Mouse (Mus musculus) gastrocnemius, postnatal 14 days (tissue): ENCODE data around the gene Htra1. TPM values are rescaled to one million over a fixed set of nuclear protein-coding genes. Genes with fewer than 3 reads are reported as not detected.

Source experiments
- DNase-seq: peaks from one replicate; pipeline ENCODE4 v3.0.0; 2021; ENCODE audit warnings: mixed read lengths
- intact Hi-C: fragments of 180-260 bp; cut with DNase I; formaldehyde crosslinking; loops from one replicate; pipeline ENCODE4 v1.15.1; 2025; ENCODE audit warnings: low total_unique reads
- long read RNA-seq, 2 experiments: library from polyadenylated mRNA; stranded (forward); transcript quantifications; one replicate each; pipeline ENCODE4 v2.0.0; 2021
- total RNA-seq, 2 experiments: library from RNA; stranded (reverse); gene quantifications; 2 replicates each; pipeline ENCODE4 v1.2.3; 2021

The Htra1 gene
- total RNA-seq = 10 to 100 TPM; 65.3 to 77.2 TPM
- long read RNA-seq, experiment 1, transcript Htra1-201 (9 exons, 2,041 nt) = major isoform, 149 of 156 reads
- long read RNA-seq, experiment 1, partial matches to known transcripts = 2 of 156 reads
- long read RNA-seq, experiment 1, other reads (novel, unspliced or antisense) = 5 of 156 reads
- long read RNA-seq, experiment 2, transcript Htra1-201 (9 exons, 2,041 nt) = major isoform, 144 of 148 reads
- long read RNA-seq, experiment 2, partial matches to known transcripts = 3 of 148 reads
- long read RNA-seq, experiment 2, other reads (novel, unspliced or antisense) = 1 of 148 reads

DNA sequence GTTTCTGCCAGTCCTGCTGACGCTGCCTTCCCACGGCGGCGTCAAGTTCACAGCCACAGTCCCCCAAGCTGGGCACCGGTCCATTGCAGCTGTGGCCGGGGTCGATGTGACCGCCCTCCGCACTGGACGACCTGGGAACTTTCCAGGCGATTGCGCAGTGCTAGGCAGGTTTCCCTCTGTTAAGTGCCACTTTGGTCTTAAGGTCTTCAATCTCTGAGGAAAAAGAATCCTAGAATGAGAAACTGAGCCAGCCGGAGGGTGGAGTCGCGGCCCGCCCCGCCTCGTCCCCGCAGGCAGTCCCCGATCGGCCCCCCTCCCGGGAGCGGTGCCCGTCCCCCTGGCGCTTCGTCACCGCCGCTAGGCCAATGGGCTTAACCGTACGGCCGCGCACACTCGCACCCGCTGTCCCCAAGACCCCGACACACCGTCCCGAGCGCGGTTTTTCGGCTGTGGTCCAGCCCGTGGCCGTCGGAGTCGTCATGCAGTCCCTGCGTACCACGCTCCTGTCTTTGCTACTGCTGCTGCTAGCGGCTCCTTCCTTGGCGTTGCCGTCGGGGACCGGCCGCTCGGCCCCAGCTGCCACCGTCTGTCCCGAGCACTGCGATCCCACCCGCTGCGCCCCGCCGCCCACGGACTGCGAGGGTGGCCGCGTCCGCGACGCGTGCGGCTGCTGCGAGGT is at the start of gene Htra1:
Gene Htra1 (plus strand): TSS at position 319 of the 679 bp plus-strand sequence.
- intact Hi-C loops = loop anchor here (5.0 kb wide), 1 partner anchor 36 kb away; no protein-coding TSS in a partner anchor
- peak; percentile 88 for DNase-seq

DNA sequence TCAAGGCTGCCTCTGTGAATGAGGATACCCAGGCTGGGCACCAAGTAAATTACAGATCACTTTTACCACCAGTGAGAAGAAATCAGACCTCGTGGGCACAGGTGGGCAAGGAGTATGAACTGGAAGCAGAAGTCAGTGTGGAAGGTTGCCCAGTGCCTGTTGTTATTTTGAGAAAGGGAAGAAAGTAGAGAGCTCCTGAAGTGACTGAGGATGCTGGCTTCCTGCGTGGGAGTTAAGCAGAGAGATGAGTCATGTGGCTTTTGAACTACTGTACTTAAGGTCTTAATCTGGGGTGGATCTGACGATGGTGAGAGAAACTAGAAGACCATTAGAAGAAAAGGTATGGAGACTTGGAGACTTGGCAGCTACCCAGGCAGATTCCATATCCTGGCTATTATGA is 49.7 kb upstream of the Htra1 start:
- DNase-seq = no peak
- intact Hi-C loops = no loop called here

DNA sequence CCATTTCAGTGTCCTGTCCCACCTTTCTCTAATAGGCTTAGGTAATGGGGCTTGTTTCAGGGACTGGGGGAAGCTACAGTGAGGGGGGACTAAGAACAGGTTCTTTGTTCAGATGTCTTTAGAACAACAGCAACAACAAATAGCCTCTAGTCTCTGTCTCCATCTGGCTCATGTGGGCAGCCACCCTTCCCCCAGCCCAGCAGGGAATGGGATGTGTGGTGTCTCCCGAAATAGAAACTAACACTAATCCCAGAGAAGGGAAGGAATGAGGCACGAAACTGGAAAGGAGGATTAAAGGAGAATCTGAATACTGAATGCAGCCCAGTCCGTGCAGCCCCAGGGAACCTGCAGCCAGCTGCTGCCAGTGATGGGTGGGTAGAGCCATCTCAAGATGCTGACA is 48.0 kb upstream of the Htra1 start:
- DNase-seq = no peak
- intact Hi-C loops = no loop called here

- intact Hi-C loops = no loop called here
- no peak for DNase-seq
These were observed 45.0 kb upstream of the Htra1 start for GRCm38 (mm10) chr7:130890871-130891270.

DNA sequence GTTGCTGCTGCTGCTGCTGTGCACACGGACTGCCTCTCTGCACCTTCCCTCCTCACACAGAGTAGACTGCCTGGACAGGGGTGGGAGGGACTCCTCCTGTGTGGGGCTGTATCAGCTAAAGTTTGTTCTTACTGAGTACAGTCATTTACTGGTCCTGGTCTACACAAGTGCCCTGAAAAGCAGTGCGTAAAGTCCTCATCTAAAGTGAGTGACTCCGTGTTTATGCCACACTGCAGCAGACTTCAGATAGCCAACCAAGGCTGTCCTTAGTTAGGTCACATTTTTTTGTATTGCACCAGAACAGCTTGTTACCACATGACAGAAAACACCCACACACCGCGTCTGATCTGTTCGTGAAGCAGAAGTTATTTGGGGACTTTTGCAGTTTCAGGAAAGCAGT is 42.9 kb upstream of the Htra1 start:
- intact Hi-C loops = no loop called here
- no peak for DNase-seq

GRCm38 (mm10) chr7:130894931-130895617 is 40.8 kb upstream of the Htra1 start:
- no peak for DNase-seq
- intact Hi-C loops = no loop called here

DNA sequence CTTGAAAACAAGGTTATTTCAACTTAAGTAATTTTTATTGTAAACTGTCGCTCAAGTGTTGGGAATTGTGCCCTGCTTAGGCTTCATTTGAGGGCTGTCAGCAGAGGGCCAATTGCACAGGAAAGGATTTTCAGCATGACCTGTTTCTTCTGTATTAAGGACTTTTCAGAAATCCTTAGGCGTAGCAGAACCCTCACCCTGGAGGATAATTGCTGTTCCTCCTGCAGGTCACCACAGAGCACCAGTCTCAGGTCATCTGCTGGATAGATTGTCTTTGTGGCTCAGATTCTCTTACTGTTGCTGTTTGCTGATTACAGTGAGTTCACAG is 40.3 kb upstream of the Htra1 start:
- no peak for DNase-seq
- intact Hi-C loops = no loop called here

DNA sequence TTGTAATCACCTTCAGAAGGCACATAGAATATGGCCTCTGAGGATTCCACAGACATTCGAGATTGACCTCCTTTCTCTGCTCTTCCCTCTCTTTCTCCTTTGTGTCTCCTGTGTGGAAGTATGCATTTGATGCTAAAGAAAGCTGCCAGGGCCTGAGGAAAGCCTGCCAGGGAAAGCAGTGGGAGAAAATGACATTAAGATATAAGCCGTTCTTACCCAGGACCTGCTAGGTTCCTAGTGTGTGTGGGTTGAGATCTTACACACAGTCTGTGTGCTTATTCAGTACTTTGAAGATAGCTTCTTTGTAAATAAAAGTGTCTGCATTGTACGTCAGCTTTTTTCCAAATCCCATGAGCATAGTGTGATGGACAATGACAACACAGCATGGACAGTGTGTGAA is 39.8 kb upstream of the Htra1 start:
- intact Hi-C loops = no loop called here
- DNase-seq = no peak

DNA sequence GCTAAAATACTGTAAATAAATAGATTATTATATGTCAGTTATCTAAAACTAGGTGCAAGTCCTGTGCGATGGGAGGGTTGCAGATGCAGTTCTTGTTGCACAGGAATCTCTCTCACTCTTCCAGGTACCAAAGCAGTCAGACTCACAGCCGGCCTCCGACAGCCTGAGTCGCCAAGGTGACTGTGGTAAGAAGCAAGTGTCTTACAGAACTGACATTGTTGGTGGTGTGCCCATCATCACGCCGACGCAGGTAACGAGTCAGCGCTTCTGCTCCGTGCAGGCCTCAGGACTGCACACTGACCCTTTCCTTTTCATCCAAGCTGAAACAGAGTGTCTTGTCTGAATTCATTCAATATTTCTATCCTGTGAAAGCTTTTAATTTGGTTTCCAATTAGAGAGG is 38.7 kb upstream of the Htra1 start:
- intact Hi-C loops = no loop called here
- no peak for DNase-seq

DNA sequence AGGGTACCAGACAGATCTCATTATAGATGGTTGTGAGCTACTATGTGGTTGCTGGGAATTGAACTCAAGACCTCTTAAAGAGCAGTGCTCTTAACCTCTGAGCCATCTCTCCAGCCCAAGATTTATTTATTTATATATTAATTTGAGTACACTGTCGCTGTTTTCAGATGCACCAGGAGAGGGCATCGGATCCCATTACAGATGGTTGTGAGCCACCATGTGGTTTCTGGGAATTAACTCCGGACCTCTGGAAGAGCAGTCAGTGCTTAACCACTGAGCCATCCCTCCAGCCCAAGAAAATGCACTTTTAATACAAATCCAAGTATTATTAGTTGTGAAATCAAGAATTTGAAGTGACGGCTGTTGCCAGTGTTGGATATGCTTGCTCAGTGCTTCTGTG is 37.5 kb upstream of the Htra1 start:
- no peak for DNase-seq
- intact Hi-C loops = no loop called here

GRCm38 (mm10) chr7:130900233-130900848 is 35.6 kb upstream of the Htra1 start:
- no peak for DNase-seq

DNA sequence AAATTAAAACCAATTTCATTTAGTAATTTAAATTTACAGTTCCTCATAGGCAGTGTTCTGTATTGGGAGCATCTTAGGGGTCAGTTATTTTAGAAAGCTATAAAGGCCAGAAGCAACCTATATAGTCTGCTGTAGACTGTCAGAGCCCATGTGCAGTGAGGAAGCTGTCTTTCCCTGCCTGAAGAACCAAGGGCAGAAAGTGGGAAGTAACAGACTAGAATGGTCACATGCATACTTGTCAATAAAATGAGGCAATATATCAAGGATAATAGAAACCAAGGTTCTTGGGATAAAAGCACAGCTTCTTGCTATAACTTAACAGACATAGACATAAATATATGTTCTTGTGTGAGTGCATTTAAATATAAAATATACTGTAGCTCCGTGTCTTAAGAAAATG is 33.0 kb upstream of the Htra1 start:
- intact Hi-C loops = no loop called here
- DNase-seq = no peak

More at GRCm38 (mm10) chr7:130900233-130900848, 35.6 kb upstream of the Htra1 start:
- intact Hi-C loops = no loop called here

DNA sequence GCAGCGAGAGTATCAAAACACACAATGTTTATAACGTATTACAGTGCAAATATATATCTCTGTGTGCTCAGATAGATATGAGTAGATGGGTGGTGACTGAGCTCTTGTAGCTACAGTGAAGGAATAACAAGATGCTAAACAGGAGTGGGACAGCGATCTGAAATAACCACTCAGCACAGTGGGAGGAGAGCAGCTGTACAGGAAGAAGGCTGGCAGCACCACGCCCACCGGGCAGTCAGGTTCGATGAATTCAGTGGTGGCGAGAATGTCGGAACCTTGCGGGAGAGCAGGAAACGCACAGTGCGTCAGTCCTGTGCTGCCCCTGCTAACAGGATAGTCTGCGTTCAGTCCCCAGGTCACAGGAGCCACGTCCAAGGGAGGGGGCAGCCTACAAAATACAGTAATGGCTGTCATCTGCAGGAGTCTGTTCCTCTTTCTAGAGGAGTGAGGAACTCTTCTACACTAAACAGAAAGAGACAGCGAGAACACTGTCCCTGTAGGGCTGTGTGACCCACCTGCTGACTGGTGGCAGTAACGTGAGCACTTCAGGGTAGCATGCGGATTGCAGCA is 32.3 kb upstream of the Htra1 start:
- intact Hi-C loops = no loop called here
- DNase-seq = no peak

- DNase-seq = no peak
- intact Hi-C loops = no loop called here
These were observed 31.1 kb upstream of the Htra1 start for GRCm38 (mm10) chr7:130904571-130905365.

DNA sequence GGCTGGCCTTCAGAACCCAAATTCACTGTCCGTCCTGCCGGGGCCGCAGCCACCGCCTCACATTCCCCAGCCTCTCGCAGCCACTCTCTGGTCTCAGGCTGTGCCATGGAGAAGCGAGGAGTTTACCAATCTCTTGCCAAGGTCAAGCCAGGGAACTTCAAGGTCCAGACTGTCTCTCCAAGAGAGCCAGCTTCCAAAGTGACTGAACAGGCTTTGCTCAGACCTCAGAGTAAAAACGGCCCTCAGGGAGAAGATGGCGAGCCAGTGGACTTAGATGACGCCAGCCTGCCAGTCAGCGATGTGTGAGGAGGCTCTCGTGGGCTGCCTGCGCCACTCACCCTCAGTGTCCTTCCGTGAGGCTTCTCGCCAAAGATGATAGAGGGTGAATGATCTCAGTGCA is 25.1 kb upstream of the Htra1 start:
- intact Hi-C loops = no loop called here
- no peak for DNase-seq

- intact Hi-C loops = loop anchor here (5.0 kb wide), 1 partner anchor 88 kb away; no protein-coding TSS in a partner anchor
- DNase-seq = no peak
These were observed 21.1 kb upstream of the Htra1 start for GRCm38 (mm10) chr7:130914693-130915363.

GRCm38 (mm10) chr7:130918260-130918659 is 17.7 kb upstream of the Htra1 start:
- intact Hi-C loops = loop anchor here (5.0 kb wide), 1 partner anchor 91 kb away; no protein-coding TSS in a partner anchor
- no peak for DNase-seq

- DNase-seq = peak; percentile 29
- intact Hi-C loops = no loop called here
These were observed 12.8 kb upstream of the Htra1 start for GRCm38 (mm10) chr7:130922981-130923731.
